Mouse (Mus musculus): ENCODE measurements around the gene Gper1.

Gper1 gene

DNA sequence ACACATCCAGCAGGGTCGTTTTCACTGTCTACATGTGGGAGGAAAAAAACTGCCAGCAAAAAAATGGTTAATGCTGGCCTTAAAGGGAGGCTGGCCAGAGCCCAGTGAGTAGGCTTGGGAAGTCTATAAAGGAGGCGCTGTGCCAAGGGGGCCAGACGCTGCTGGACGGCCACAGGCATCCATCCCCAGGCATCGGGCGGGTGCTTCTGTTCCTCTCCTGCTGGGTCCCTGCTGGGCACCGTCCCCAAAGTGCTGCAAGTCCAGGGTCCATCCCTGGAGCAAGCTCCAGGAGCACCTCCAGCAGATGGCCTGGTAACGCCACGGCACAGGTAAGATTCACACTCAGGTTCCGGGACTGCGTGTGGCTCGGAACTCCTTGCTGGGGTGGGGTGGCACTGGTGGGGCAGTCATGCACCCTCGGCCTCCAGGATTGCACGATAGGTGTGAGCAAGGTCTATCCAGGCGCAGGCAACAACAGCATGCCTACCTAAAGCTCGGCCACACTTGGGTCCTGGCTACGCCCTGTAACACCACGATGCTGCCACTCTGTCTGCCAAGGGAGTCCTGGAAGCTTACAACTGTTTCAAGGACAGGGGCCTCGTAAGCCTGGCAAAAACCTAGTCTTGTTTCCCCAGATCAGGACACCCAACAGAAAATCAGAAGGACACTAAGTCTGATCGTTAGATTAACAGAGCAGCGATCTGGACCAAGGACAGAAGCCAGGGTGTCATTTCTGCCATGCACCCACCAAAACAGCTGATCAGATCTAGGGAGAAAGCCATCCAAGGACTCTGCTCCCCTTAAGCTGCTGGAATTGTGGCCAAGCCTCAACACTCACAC lies at the start of gene Gper1:
Gene Gper1, plus strand, starts transcription at position 126 of the 840 bp plus-strand sequence.
- DNase-seq (ENCODE audit: low read depth, low spot score): no peak

DNA sequence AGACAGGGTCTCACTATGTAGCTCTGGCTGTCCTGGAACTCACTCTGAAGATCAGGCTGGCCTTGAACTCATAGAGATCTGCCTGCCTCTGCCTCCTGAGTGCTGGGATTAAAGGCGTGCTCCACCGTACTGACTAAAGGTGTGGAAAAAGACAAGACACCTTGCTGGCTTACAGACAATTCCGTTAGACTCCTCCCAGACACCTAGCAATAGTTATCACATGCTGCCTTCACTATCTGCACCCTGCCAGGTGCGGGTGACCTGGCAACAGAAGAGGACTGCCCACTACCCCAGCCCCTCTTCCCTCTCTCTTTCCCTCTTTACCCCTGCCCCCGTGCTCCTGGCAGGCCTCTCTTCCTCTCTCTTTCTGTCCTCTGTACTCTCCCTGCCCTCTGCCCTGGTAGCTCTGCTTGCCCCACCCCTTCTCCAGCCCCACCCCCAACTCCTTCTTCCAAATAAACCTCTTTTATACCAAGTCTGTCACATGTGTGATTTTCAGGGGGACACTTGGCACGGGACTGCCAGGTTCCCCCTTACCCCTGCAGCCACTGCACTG lies 49.0 kb upstream of the Gper1 start:
- no peak for DNase-seq (ENCODE audit: low read depth, low spot score)

DNA sequence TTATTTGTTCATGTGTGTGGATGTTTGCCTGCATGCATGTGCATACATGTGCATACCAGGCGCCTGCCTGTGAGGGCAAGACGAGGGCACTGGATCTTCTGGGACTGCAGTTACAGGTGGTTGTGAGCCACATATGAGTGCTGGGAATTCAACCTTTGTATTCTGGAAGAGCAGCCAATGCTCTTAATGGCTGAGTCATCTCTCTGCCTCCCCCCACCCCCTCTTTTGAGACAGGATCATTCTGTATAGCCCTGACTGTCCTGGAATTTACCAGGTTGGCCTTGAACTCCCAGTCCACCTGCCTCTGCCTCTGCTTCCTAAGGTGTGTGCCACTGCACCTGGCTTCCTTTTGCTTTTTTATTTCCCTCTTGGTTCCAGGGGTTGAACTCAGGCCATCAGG lies 48.1 kb upstream of the Gper1 start:
- DNase-seq (ENCODE audit: low read depth, low spot score): no peak

DNA sequence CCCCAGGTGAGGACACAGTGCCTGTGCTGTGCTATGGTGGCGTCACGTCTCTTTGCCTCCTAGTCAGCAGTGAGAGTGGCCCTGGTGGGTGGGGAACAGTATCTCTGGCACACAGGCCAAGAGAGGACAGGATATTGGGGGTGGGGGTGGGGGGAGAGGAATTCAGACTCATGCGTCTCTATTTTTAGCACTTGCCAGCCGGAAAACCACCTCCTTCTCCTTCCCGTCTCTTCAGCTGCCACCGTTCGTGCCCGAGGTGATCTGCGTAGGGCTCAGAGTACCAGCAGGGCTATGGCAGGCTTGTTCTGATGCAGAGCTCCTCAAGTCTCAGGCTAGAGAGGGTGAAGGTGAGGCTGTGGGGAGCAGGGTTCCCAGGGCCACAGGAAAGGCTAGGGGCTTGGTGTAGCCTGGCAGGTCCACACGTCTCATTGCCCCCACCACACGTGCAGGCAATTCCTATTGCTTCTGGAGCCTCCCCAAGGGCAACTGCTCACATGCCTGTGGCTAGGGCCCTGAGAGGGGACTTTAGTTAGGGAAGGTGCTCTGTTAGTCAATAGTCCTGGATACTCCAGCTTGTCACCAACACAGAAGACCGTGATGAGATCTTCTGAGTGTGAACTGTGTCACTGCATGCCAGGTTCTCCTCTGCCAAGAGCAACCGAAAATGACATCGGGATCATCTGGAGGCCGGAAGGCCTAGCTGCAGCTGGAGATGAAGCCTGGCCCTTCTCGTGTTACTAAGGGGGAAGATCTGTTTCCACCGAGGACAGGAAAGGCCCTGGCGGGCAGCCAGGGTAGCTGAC lies 45.3 kb upstream of the Gper1 start, which contains the start of gene Gpr146:
Gene Gpr146, plus strand, starts transcription at position 230 of the 803 bp plus-strand sequence.
- no peak for DNase-seq (ENCODE audit: low read depth, low spot score)

DNA sequence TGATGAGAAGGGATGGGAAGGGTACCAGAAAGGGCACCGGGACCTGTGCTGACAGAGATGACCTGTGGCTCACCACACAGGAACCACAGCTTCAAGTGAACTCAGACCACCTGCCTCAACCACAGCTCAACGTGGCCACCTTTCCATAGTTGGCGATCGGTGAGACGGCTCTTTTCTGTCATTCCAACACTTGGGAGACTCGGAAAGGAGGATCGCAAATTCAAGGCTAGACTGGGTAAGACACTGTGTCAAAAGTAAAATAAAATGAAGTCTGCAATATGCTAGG lies 44.7 kb upstream of the Gper1 start:
- DNase-seq (ENCODE audit: low read depth, low spot score): no peak

DNA sequence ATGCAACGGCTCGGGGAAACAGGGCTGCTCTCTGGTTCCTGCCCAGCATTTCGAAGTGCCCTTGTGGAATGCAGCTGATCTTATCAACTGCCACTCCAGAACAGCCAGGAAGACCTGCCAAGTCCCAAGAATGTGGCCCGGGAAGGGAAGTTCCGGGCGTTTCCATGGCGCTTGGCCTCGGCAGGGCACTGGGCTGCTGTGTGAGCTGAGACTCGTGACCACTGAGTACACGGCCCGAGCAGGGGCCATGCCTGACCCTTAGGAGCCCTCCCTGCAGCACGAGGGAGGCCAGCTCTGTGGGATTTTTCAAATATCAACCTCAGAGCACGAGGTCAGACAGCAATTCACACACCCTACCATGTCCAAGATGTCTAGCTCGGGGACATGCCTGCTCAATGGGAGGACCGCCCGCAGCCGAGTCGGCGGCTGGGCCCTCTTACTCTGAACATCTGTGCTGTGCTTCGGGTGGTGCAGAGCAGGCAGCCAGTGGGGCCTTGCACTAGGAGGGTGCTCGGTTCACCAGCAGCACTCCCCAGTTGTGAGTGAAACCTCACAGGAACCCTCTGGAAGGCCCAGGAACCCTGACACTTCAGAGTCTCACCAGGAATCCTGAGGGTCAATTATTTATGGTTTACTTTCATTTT lies 43.8 kb upstream of the Gper1 start:
- peak; percentile 48 for DNase-seq (ENCODE audit: low read depth, low spot score)

DNA sequence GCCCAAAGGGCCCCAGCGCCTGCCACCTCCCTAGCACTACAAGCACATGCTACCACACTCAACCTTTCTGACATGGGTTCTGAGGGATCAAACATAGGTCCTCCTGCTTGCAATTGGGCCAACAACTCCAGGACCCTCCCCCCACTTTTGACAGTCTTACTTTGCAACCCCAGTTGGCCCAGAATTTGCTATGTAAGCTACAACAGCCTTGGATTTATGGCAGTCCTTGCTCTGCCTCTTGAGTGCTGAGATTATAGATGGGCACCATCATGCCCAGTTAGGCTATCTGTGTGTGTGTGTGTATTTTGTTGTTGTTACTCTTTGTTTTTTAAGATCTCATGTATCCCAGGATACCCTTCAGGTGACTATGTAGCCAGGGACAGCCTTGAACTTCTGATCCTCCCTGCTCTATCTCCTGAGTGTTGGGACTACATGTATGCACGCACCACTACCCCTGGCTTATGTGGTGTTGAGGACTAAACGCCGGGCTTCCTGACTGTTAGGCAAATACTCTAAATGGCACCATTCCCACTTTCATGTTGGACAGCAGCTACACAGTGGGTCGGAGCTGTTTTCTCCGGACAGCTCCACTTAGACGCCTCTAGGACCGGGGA lies 43.1 kb upstream of the Gper1 start:
- no peak for DNase-seq (ENCODE audit: low read depth, low spot score)

DNA sequence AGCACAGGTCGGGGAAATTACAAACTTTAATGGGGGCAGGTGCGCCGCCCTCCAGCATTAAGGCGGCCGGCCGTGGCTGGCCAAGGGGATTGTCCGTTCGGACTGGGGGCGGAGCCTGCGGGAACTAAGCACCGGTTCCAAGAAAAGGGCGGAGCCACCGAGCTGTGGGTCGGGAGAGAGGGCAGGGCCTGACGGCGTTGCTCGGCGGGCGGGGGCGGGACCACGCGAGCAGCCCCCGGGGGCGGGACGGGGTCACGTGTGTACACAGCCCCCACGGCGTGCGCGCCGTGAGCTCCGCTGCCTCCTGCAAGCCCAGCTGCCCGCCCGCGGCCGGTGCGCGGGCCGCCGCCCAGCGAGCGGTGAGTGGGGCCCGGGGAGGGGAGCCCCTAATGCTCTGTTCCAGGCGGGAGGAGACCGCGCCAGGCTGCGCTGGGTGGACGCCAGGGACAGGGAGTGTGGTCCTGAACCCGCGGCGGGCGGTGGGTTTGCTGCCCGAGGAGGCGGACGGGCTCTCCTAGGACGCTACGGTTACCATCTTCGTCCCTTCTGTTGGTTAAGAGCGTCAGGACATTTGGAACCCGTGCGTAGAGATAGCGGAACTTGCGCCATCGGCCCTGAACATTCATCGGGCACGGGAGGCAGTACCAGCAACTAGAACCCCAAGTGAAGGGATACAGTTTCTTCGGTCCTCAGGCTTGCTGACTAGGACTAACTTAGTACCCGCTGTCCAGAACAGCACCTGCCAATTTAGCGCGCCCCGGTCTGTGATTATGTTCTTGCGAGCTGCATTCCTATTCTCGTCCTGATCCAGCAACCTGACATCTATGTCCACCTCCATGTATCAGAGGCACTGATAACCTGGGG lies 42.3 kb upstream of the Gper1 start:
- peak; percentile 89 for DNase-seq (ENCODE audit: low read depth, low spot score)

DNA sequence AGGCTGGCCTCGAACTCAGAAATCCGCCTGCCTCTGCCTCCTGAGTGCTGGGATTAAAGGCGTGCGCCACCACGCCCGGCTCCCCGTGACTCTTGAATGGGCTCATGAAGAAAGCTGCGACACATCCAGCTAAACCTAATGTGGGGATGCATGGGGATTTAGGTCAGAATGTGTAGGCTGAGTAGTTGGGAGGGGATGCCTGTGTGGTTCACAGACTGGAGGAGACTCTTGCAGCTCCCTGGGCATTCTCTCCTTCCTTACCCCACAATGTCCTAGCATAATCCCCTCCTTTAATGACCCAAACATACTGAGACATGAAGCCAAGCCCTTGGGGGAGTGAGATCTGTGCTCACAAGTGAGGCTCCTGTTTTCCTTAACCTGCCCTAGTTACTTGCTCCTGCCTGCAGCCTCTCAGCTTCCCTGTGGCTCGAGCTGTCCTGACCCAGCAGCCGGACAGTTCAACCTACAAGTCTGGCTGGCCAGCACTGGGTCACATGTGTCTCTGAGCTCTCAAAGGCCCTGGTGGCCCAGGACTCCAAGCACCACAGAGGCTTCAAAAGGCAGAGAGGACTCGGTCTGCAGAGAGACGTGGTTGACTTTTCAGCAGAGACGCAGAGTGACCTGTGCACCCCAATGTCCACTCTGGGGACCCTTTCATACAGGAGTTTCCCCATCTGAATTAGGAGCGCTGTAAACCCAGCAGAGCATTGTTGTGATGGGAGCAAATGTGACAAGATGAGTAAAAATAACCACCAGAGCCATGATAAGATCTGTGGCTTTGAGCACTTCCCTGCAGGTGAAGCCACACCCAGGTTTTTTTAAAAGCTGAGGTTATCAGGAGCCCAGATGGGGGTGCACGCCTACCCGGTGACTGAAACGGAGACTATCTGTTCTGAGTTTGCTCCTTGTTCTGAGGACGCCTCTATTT lies 41.1 kb upstream of the Gper1 start:
- DNase-seq (ENCODE audit: low read depth, low spot score): no peak

DNA sequence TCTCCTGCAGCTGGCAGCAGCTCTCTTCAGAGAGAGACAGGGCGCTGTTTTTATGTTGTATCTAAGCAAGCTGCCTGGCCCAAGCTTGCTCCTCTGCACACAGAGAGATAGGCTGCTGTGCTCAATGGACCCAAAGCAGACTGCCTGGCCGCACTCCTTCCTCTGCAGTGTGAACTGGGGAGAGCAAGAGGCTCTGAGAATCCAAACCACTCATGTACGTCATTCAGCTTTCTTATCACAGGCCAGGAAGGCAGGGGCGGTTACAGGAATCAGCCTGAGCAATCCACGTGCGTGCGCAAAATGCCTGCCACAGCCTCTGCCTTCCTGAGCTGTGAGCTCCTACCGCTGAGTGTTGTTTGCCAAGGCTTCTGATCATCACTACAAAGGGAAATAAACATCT lies 40.2 kb upstream of the Gper1 start:
- DNase-seq (ENCODE audit: low read depth, low spot score): no peak

DNA sequence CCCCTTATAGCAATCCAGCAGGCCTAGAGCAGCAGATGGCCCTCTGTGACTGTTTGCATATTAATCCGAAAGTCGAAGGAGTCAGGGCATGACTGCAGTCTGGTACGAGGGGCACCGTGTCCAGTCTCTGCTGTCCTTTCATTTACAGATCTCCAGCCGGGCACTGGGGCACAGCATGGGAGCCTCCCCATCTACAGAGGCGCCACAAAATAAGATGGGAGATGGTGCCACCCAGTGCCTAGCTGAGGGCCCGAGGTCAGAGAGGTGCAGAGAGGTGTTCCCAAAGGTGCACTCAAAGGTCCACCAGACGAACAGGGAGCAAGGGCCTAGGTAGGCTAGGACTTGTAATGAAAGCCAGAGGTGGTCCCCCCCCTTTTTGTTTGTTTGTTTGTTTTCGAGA lies 39.7 kb upstream of the Gper1 start:
- DNase-seq (ENCODE audit: low read depth, low spot score): no peak

DNA sequence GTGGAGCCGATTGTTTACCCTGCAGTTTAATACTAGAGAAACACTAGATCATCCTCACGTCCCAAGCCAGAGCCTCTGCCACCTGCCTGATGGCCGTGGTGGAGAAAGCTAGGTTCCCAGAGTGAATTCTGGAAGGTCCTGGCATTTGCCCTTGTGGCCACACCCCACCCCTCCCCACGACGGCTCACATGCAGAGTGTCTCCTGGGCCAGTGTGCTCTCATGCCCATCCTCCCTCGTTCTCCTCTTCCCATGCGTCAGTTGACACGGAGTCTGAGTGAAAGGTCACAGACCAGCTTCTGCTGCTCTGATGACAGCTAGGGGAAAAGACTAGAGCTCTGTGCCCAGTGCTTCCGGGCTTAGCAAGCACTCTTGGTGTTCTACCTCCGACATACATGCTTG lies 38.4 kb upstream of the Gper1 start:
- no peak for DNase-seq (ENCODE audit: low read depth, low spot score)

DNA sequence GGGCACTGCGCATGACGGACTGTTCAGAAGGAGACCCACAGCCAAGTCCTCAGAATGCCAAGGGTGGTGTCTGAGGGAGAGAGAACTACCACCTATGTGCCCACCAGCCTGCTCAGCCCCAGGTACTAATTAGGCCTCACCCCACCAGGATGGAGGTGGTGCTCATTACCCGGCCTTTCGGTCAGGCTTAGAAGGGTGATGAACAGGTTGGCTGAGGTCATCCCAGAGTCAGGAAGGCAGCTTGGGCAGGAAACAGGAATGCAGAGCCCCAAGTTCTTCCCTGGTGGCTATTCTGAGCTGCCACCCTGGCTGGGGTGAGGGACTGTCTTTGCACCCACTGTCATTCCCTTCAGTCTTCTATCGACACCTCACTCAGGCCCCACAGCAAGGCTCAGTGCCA lies 36.9 kb upstream of the Gper1 start:
- DNase-seq (ENCODE audit: low read depth, low spot score): no peak

DNA sequence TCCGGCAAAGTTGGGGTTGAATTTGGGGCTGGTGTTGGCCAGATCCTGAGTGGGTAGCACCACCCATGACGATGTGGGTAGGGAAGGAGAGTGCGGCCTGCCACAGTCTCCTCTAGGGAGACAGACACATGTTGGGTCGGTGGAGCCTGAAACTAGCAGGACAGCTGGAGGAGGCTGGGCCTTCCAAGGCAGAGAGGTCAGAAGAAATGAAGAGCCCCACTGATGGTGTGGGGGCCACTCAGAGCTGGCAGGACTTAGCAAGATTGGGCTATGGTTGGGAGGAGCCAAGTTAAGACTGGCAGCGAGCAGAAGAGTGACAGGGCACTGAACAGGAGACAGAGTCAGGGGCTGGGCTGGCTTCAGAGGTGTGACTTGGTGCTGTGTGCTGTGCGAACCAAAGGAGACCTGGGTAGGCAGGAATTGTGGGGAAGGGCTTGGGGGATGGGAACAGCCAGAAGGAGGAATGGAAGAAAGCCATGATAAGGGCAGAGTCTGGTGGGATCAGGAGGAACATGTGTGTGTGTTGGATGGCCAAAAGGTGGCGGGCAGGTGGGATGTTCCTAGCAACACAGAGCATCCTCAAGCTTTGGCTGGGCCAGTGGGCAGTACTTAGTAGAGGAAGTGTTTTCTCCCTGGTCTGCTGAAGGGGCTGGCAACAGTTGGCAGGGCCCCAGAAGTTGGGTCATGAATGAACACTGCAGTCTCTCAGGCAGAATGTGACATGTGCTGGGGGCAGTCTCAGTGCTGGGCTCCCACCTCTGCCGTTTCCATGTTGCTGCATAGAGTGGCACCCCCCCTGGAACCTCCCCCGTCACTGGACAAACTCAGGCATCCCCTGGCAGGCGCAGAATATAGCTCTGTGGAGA lies 35.4 kb upstream of the Gper1 start:
- DNase-seq (ENCODE audit: low read depth, low spot score): no peak

DNA sequence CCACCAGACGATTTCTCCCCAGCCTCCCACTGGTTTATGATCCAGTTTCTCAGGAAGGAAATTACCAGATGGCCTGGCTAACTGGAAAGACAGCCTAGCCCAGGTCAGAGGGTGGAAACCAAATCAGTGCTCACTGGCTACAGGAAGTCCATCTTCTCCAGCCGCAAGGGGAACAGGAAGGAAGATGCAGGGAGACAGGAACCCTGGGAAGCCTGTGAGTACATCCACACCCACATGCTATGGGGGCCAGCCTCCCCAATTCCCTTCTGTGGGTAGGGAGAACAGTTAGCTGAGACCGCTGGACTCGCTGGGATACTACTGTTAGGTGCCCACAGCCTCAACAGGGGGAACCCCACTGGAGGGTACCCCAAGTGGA lies 34.8 kb upstream of the Gper1 start:
- DNase-seq (ENCODE audit: low read depth, low spot score): no peak

DNA sequence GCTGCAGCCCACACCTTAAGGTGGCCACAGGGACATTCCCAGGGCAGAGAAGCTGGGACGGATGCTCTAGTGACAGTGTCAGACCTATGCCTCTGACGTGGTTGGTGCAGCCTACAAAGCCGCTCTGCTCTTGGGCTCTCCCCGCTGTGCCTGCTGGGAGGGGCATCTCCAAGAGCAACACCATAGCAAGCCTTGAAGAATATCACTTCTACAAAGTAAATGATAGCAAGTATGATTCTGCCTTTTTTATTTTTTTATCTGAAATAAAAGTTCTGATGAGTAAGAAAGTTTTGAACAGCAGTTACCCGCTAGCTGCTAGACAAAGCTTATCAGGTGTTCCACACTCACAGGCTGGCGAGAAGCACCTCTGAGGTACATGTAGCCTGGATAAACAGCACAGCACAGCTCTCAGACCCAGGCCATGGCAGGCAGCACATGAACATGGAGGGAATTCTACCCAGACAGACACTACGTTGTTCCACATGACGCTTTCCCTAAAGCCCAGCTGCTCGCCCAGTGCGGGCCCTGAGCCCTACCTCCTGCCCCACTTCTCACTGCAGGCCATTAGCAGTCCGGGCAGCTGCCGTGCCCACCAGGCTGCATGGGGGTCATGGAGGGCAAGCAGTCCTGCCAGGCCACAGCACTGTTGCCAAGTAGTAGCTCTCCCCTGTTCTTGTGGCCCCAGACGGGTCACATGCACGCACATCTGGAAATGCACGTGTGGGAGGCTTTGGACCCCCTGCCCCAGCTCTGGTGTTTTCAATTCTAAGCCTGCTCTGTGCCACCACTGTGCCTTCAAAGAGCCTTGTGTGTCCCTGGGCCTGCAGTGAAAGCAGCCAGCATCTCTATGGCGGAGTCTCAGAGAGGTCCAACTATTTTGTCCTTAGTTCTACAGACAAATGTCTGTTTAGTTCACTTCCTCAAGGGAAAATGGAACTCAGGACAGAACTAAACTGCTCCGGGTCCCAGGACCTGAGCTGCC lies 34.0 kb upstream of the Gper1 start:
- no peak for DNase-seq (ENCODE audit: low read depth, low spot score)

DNA sequence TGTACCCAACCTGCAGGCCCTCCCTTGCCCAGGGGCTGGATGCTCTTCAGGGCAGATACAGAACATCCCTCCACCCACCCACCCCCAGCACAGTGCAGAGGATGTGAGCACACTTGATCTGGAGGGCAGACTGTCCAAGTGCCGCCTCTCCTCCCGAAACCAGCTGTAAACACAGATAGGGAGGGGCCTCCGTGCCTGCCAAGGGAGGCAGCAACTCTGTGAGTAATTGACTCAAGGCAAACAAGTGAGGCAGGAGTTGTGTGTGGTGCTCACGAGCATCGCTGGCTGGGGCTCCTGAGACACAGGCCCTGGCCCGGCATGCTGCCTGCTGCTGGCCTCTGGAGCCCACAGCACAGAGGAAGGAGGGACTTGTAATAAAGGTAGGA lies 33.3 kb upstream of the Gper1 start:
- peak; percentile 26 for DNase-seq (ENCODE audit: low read depth, low spot score)

All from mesoderm, embryonic 11.5 days (tissue).